Mouse (Mus musculus) ES-E14 (cell line): ENCODE measurements around the gene Ren1.

ENCODE experiments used
- CHD2 ChIP-seq: IDR thresholded peaks from 2 replicates; pipeline ENCODE4 v1.6.1; 2014; ENCODE audit warnings: mild to moderate bottlenecking, low read depth, low read length, inconsistent platforms
- HCFC1 ChIP-seq: IDR thresholded peaks from 2 replicates; pipeline ENCODE4 v1.6.1; 2012; ENCODE audit warnings: low read length, inconsistent platforms, borderline replicate concordance; ENCODE audit not compliant: insufficient read depth
- ZC3H11A ChIP-seq: IDR thresholded peaks from 2 replicates; pipeline ENCODE4 v1.6.1; 2012; ENCODE audit warnings: low read depth, mild to moderate bottlenecking, inconsistent platforms, low read length, borderline replicate concordance
- ZNF384 ChIP-seq: IDR thresholded peaks from 2 replicates; pipeline ENCODE4 v1.6.1; 2012; ENCODE audit warnings: low read depth, low read length, inconsistent platforms

DNA sequence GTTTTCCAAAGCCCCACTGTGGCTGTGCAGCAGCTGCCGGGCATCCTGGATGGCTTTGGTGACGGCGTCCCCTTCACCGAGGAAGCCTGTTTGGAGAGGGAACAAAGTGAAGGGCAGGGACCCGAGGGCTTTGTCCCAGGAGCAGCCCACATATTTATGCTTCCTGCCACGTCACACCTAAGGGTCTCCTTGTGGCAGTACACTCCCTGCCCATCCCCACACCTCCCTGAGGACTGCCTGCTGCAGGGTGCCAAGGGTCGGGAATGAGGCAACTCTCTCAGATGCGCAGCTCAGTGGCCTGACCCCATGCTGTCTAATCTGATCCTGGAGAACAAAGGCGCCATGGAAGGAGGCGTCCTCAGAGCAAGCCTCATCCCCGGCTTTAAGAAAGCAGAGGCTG lies 35.9 kb downstream of the Ren1 start:
- TF ChIP-seq HCFC1 (no peak), CHD2 (no peak), ZNF384 (no peak), ZC3H11A (no peak)
